Mouse (Mus musculus) midbrain, embryonic 11.5 days (tissue): Measurements from ENCODE around the gene Siglecf. TPM values are rescaled to one million over a fixed set of nuclear protein-coding genes. Genes with fewer than 3 reads are reported as not detected.
"Not testable (repeated sequence)": the region's sequence is repeated elsewhere in the genome, so short reads cannot be mapped to it uniquely, and the experiment has no call there.

Source experiments
- ATAC-seq: fragments of 200-750 bp; cut with Nextera tagmentation; 2 replicates; pipeline ENCODE4 v1.8.0; 2017; ENCODE audit warnings: moderate TSS enrichment, moderate library complexity; ENCODE audit not compliant: low FRiP score
- DNase-seq: peaks from one replicate; pipeline ENCODE4 v3.0.0; 2015; ENCODE audit warnings: low spot score; ENCODE audit errors: missing footprints
- H3K27ac ChIP-seq: fragments of 300-500 bp; sonication (generic); 2 replicates; pipeline ENCODE4 v1.5.1; 2014; ENCODE audit warnings: low read depth, low read length
- H3K27me3 ChIP-seq: fragments of 300-500 bp; sonication (generic); 2 replicates; pipeline ENCODE4 v1.6.1; 2014; ENCODE audit warnings: mild to moderate bottlenecking, low read length, moderate library complexity, mixed read lengths; ENCODE audit not compliant: control insufficient read depth, insufficient read depth
- H3K36me3 ChIP-seq: fragments of 300-500 bp; sonication (generic); 2 replicates; pipeline ENCODE4 v1.6.1; 2014; ENCODE audit warnings: mild to moderate bottlenecking, low read length, moderate library complexity, mixed read lengths; ENCODE audit not compliant: control insufficient read depth, insufficient read depth
- H3K4me1 ChIP-seq: fragments of 300-500 bp; sonication (generic); 2 replicates; pipeline ENCODE4 v1.6.1; 2014; ENCODE audit warnings: low read length; ENCODE audit not compliant: control insufficient read depth, insufficient read depth
- H3K4me2 ChIP-seq: fragments of 300-500 bp; sonication (generic); 2 replicates; pipeline ENCODE4 v1.6.1; 2014; ENCODE audit warnings: mild to moderate bottlenecking, moderate library complexity
- H3K4me3 ChIP-seq: fragments of 300-500 bp; sonication (generic); 2 replicates; pipeline ENCODE4 v1.5.1; 2014; ENCODE audit warnings: low read depth, low read length
- H3K9ac ChIP-seq: fragments of 300-500 bp; sonication (generic); 2 replicates; pipeline ENCODE4 v1.6.1; 2014; ENCODE audit warnings: low read length
- H3K9me3 ChIP-seq: fragments of 300-500 bp; sonication (generic); 2 replicates; pipeline ENCODE4 v1.6.1; 2016; ENCODE audit warnings: low read length; ENCODE audit not compliant: control insufficient read depth
- WGBS: fragments of 180-500 bp; shearing (Covaris S2); extraction: QIAGEN DNeasy Blood & Tissue Kit; methylation state at CpG from one replicate; pipeline ENCODE4 v1.1.7; 2014; 5-methylcytosine and 5-hydroxymethylcytosine counted together
- polyA plus RNA-seq: library from polyadenylated mRNA; unstranded; fragments of >200 nt; fragmentation: Nextera tagmentation; extraction: Ambion mirVana; gene quantifications from 2 replicates; pipeline ENCODE4 v1.2.1, GENCODE M21; 2014

The Siglecf gene
- polyA plus RNA-seq, 1 experiment from 2014 or later = 0.23 TPM

DNA sequence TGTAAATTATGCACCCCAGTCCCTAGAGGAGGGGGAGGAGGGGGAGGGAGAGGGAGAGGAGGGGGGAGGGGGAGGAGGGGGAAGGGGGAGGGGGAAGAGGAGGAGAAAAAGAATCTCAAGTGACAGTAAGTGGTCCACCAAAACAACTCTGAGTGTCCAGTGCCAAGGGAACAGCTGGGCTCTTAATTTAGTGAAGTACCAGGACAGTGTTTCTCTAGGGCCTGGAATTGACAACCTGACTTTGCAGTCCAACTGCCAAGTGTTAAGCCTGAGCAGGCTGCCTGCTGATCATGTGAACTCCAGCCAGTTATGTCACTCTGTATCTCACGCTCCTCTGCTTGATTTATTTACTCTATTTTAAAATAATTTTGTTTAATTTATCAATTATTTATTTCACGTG, 17.2 kb upstream of the Siglecf start:
- H3K36me3 ChIP-seq = no peaks in the 10 kb centered on the region
- ATAC-seq (no peak), DNase-seq (no peak)
- H3K4me1 ChIP-seq = no peaks in the 10 kb centered on the region
- 63% methylated on average over 2 of the region's 2 CpGs for WGBS
- no peaks in the 10 kb centered on the region for H3K9me3 ChIP-seq
- no peak overlapping the region for H3K4me2 ChIP-seq
- no peak overlapping the region for H3K9ac ChIP-seq
- no peak overlapping the region for H3K4me3 ChIP-seq
- no peaks in the 10 kb centered on the region for H3K27me3 ChIP-seq
- H3K27ac ChIP-seq = no peak overlapping the region

DNA sequence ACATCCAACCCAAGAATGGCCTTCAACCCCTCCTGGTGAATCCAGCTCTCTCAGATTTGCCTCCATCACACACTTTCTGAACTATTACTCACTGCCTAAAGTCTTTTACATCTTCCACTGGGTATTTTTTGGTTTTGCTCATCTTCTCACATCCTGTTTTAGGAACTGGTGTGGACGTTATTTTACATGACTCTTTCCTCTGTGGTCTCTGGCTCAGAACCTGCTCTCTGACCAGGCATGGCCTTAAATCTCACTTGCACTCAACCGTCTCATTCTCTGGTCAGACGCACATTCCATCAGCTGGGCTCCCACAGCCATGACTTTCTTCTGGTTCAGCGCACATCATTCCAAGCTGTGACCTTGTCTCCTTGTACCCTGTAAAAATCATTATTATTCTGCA, 10.4 kb upstream of the Siglecf start:
- Histone ChIP-seq H3K9ac (no peak overlapping the region), H3K4me2 (no peak overlapping the region), H3K4me1 (no peaks in the 10 kb centered on the region), H3K36me3 (no peaks in the 10 kb centered on the region), H3K4me3 (no peak overlapping the region), H3K27ac (no peak overlapping the region), H3K27me3 (no peaks in the 10 kb centered on the region), H3K9me3 (no peaks in the 10 kb centered on the region)
- no peak for ATAC-seq
- no peak for DNase-seq
- 80% methylated on average over 4 of the region's 4 CpGs for WGBS

GRCm38 (mm10) chr7:43343191-43343590, 8.0 kb upstream of the Siglecf start:
- Histone ChIP-seq H3K36me3 (no peaks in the 10 kb centered on the region), H3K27ac (no peak overlapping the region), H3K4me1 (no peaks in the 10 kb centered on the region), H3K27me3 (no peaks in the 10 kb centered on the region), H3K9ac (no peak overlapping the region), H3K4me3 (no peak overlapping the region), H3K4me2 (no peak overlapping the region), H3K9me3 (no peaks in the 10 kb centered on the region)
- WGBS = 79% methylated on average over 5 of the region's 5 CpGs
- no peak for DNase-seq
- no peak for ATAC-seq

DNA sequence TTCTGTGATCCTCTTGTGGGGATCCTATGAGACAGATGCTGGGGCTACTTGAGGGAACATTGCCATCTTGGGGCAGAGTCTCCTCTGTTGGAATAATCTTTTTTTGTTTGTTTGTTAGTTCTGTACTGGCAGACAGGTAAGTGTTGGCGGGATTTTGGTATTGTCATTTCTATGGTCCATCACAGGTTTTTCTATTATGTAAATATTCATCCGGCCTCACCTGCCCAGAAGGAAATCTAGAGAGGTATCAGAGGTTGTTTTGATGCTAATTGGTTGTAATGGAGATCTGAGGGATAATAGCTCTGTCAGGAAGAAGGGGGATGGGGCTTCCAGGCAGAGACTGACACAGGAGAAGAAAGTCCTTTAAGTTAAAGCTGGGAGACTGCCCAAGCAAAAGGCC, 7.1 kb upstream of the Siglecf start:
- Histone ChIP-seq H3K36me3 (no peaks in the 10 kb centered on the region), H3K9me3 (no peaks in the 10 kb centered on the region), H3K9ac (no peak overlapping the region), H3K4me1 (no peaks in the 10 kb centered on the region), H3K27me3 (no peaks in the 10 kb centered on the region), H3K4me3 (no peak overlapping the region), H3K27ac (no peak overlapping the region), H3K4me2 (no peak overlapping the region)
- ATAC-seq (no peak), DNase-seq (no peak)
- 58% methylated on average over 2 of the region's 2 CpGs for WGBS

GRCm38 (mm10) chr7:43344491-43344890, 6.7 kb upstream of the Siglecf start:
- no peak overlapping the region for H3K4me3 ChIP-seq
- 88% methylated on average over 4 of the region's 4 CpGs for WGBS
- H3K27ac ChIP-seq = no peak overlapping the region
- no peak for DNase-seq
- H3K36me3 ChIP-seq = no peaks in the 10 kb centered on the region
- H3K4me2 ChIP-seq = no peak overlapping the region
- H3K27me3 ChIP-seq = no peaks in the 10 kb centered on the region
- H3K9ac ChIP-seq = no peak overlapping the region
- no peaks in the 10 kb centered on the region for H3K9me3 ChIP-seq
- ATAC-seq = no peak
- H3K4me1 ChIP-seq = no peaks in the 10 kb centered on the region

DNA sequence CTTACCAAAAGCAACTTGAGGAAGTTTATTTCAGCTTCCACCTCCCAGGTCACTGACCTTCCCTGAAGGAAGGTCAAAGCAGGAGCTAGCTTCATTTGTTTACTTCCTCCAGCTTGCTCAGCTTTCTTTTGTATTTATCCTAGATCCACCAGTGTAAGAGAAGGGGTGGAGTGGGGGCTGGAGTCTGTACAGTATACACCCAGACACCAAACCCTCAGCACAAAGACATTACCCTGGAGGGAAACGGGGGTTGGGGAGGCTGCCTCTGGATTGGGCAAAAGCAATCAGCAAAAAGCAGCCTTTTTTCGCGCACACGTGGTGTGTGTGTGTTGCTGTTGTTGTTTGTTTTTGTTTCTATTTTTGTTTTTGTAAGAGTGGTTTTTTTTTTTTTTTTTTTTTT, 5.0 kb upstream of the Siglecf start:
- Histone ChIP-seq H3K27ac (no peak overlapping the region), H3K27me3 (no peaks in the 10 kb centered on the region), H3K4me1 (no peaks in the 10 kb centered on the region), H3K9me3 (no peaks in the 10 kb centered on the region), H3K9ac (no peak overlapping the region), H3K36me3 (no peaks in the 10 kb centered on the region), H3K4me3 (no peak overlapping the region), H3K4me2 (no peak overlapping the region)
- 75% methylated on average over 4 of the region's 4 CpGs for WGBS
- ATAC-seq = no peak
- no peak for DNase-seq

GRCm38 (mm10) chr7:43346571-43346970, 4.6 kb upstream of the Siglecf start:
- no peaks in the 10 kb centered on the region for H3K4me1 ChIP-seq
- DNase-seq (no peak), ATAC-seq (no peak)
- H3K27ac ChIP-seq = no peak overlapping the region
- H3K9ac ChIP-seq = no peak overlapping the region
- H3K27me3 ChIP-seq = no peaks in the 10 kb centered on the region
- no peak overlapping the region for H3K4me2 ChIP-seq
- no peaks in the 10 kb centered on the region for H3K36me3 ChIP-seq
- H3K4me3 ChIP-seq = no peak overlapping the region
- WGBS = 85% methylated on average over 1 of the region's 1 CpGs
- no peaks in the 10 kb centered on the region for H3K9me3 ChIP-seq

DNA sequence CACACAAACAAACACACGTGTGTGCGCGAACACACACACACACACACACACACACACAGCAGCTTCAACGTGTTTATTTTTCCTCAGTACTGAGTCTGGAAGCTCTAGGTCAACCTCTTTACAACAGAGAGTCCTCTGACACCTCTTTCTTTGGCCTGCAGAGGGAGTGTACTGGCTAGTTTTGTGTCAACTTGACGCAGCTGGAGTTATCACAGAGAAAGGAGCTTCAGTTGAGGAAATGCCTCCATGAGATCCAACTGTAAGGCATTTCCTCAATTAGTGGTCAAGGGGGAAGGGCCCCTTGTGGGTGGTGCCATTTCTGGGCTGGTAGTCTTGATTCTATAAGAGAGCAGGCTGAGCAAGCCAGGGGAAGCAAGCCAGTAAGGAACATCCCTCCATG, 1.5 kb upstream of the Siglecf start:
- WGBS = 70% methylated on average over 5 of the region's 5 CpGs

DNA sequence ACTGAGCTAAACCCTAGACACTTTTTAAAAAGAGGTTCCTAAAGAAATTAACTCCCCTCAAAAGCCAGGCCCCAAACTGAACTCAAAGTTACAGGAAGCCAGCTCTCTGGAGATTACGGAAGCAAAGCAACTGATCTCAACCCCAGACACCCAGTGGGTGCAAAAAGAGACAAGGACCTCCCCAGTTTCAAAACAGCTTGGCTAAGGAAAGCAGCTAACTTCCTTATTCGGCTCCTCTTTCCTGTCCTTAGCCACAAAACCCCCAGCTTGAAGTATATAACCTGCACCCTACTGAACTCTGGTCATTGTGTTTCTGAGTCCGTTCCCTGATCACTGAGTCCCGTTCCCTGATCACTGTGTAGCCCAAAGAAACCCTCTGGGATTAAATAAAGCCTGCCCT, 2.0 kb downstream of the Siglecf start:
- 72% methylated on average over 4 of the region's 4 CpGs for WGBS
- H3K9me3 ChIP-seq = no peaks in the 10 kb centered on the region
- H3K36me3 ChIP-seq = no peaks in the 10 kb centered on the region
- ATAC-seq = no peak
- peaks cover 4% of the 10 kb centered on the region; the same call in 1 of the 2 replicates for H3K4me1 ChIP-seq
- DNase-seq = no peak
- no peak overlapping the region for H3K4me3 ChIP-seq
- no peak overlapping the region for H3K9ac ChIP-seq
- H3K4me2 ChIP-seq = no peak overlapping the region
- no peaks in the 10 kb centered on the region for H3K27me3 ChIP-seq
- no peak overlapping the region for H3K27ac ChIP-seq

More for the DNA sequence above, 1.5 kb upstream of the Siglecf start:
- not testable (repeated sequence) for H3K27me3 ChIP-seq, H3K27ac ChIP-seq, H3K9me3 ChIP-seq, H3K4me3 ChIP-seq, H3K9ac ChIP-seq, H3K36me3 ChIP-seq, H3K4me1 ChIP-seq, H3K4me2 ChIP-seq, DNase-seq, ATAC-seq

- no peaks in the 10 kb centered on the region for H3K36me3 ChIP-seq
- H3K4me1 ChIP-seq = peaks cover 4% of the 10 kb centered on the region; the same call in 1 of the 2 replicates
- no peaks in the 10 kb centered on the region for H3K27me3 ChIP-seq
- H3K4me3 ChIP-seq = no peak overlapping the region
- no peak overlapping the region for H3K4me2 ChIP-seq
- H3K9ac ChIP-seq = no peak overlapping the region
- 91% methylated on average over 4 of the region's 4 CpGs for WGBS
- no peak for ATAC-seq
- H3K27ac ChIP-seq = no peak overlapping the region
- H3K9me3 ChIP-seq = no peaks in the 10 kb centered on the region
- no peak for DNase-seq
These were observed 2.6 kb downstream of the Siglecf start for GRCm38 (mm10) chr7:43353758-43354157.
